In genomic region chr17:50205152-50205782, GRCm38 (mm10) we compare ENCODE assay signal across 1 mouse cellular context.
A peak's percentile ranks its signal among the peaks of the same experiment; 100 is the strongest.
TF ChIP-seq lines count a peak whose summit lies in the region.

No protein-coding gene starts in this region.

TF ChIP-seq in CH12.LX, 34 proteins besides CTCF, POLR2A, EP300 and RAD21 (continued from another document):
- TF ChIP-seq ZC3H11A (IDR thresholded peaks at IDR 0.05; ENCODE audit: low read depth, low read length) (no peak), USF1 (IDR thresholded peaks at IDR 0.05; ENCODE audit: low read depth, low read length) (no peak), SIN3A (IDR thresholded peaks at IDR 0.05; ENCODE audit: low read length) (peak; percentile 95), CHD2 (IDR thresholded peaks at IDR 0.05; ENCODE audit: low read length) (peak; percentile 96), KAT2A (IDR thresholded peaks at IDR 0.05; ENCODE audit: insufficient replicate concordance, low read length) (0 out of 2 replicates have a peak, but pooled peaks have one; percentile 35), POLR2AphosphoS2 (IDR thresholded peaks at IDR 0.05; ENCODE audit: low read depth, low read length) (peak; percentile 86; the same call in 1 of the 2 replicates), MAX (IDR thresholded peaks at IDR 0.05; ENCODE audit: low read length) (peak; percentile 13)
